Mouse (Mus musculus): ENCODE data around the gene Inafm1. TPM values are rescaled to one million over a fixed set of nuclear protein-coding genes. Genes with fewer than 3 reads are reported as not detected.
"Not testable (repeated sequence)": the region's sequence is repeated elsewhere in the genome, so short reads cannot be mapped to it uniquely, and the experiment has no call there.

The Inafm1 gene
- polyA plus RNA-seq, 1 experiment from 2014 or later = 32.0 TPM

DNA sequence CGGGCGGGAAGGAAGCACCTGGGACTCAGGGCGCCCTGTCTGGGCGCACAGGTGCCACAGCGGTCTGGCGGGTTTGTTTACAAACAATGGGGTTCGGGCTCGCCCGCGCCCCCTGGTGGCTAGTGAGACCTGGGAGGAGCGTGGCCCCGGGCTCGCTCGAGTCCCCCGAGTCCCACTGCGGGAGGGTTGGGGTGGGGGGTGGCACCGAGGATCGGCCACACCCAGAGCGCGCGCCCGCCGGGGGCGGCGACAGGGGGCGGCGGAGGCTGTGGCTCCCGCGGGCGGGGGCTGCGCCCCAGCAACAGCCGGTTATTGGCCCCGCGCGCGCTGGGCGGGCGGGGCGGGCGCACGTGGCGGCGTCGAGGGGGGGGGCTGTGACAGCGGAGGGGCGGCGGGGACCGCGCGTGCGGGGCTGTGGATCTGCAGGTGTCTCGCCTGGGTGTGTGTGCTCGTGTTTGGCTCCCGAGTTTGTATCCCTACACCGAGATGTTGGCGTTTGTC is 36.7 kb upstream of the Inafm1 start:
- H3K9ac ChIP-seq (ENCODE audit: low read depth, low read length) = peak overlapping the region; percentile 67
- no peaks in the 10 kb centered on the region for H3K27me3 ChIP-seq (ENCODE audit: insufficient read depth, low read length)
- TF ChIP-seq CTCF (IDR thresholded peaks at IDR 0.05; ENCODE audit: low read depth) = peak; percentile 71
- 2% methylated on average over 44 of the region's 56 CpGs for WGBS
- H3K4me1 ChIP-seq (replicated peaks; ENCODE audit: insufficient read depth, low read length) = peaks cover 30% of the 10 kb centered on the region
- H3K27ac ChIP-seq = peak overlapping the region; percentile 70
- H3K36me3 ChIP-seq (ENCODE audit: insufficient read depth, low read length) = no peaks in the 10 kb centered on the region
- ATAC-seq (replicated peaks; ENCODE audit: low FRiP score, low read depth) (0 out of 2 replicates have a peak, but pooled peaks have one; percentile 1), DNase-seq (ENCODE audit: low spot score) (peak; percentile 64)
- no peaks in the 10 kb centered on the region for H3K9me3 ChIP-seq (replicated peaks; ENCODE audit: low read length)
- peak overlapping the region; percentile 99 for H3K4me2 ChIP-seq (ENCODE audit: low read length)
- peak overlapping the region; percentile 80 for H3K4me3 ChIP-seq (replicated peaks; ENCODE audit: low read depth, low read length)

DNA sequence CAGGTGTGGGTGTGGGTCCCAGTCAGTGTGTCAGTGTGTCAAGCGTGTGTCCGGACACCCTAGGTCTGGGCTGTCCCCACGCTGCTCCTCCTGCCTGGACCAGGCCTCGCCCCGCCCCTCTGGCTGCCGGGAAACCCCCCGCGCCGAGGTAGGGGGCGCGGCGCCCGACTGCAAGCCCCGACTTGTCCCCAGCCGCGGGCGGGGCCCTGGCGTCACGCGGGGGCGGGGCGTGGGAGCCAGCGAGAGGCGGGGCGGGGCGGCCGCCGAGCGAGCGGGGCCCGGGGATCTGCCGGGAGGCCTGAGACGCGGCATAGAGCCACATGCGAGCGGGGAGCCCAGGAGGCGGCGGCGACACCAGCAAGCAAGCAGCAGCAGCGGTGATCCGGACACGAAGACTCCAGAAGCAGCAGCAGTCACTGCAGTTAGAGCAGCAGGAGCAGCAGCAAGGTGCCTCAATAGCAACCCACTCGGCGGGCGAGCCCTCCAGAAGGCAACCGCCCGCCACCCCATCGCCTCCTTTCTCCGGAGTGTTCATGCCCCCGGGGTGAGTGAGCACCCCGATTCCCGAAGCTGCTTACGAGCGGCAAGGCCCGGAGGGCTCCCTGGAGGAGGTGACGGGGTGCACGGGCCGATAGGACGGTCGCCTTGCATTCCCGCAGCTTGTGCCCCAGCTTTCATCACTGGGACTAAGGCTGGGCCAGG is 36.1 kb upstream of the Inafm1 start:
- peaks cover 27% of the 10 kb centered on the region for H3K4me1 ChIP-seq (replicated peaks; ENCODE audit: insufficient read depth, low read length)

DNA sequence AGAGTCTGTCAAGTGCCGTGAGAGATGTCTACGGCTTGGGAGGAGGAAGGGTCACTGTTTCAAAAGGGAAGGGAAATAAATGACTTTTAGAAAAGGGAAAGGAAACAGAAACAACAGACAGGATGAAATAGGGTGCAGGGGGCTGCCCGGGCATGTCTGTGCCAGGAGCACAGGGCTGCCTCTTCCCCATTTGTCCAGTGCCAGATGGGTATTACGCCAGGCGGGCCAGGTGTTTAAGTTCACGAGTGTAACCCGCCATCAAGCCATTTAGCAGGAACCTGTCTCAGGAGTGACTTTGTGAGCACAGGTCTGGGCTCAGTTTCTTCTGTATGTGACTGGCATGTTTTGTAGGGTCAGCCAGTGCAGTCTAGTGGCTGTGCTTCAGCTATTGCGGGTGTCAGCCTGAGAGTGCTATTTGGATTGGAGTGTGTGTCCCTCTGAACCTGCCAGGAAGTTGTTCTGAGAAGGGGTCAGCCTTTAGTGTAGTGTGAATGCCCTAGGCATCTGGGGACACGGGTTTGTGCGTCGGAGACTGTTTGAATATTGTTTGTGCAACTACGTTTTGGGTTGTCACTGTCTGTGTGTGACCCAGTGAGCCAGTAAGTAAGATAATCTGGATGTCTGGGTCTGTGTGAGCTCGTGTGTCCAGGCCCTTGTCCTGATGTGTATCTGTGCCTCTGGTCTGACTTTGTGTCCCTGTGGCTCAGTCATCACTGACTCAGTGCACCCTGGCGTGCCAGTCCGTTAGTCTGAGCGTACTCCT is 35.3 kb upstream of the Inafm1 start:
- Histone ChIP-seq H3K27ac (peak overlapping the region; percentile 70; the same call in 1 of the 2 replicates), H3K9me3 (replicated peaks; ENCODE audit: low read length) (no peaks in the 10 kb centered on the region), H3K4me2 (ENCODE audit: low read length) (peak overlapping the region; percentile 99), H3K9ac (ENCODE audit: low read depth, low read length) (peak overlapping the region; percentile 67; the same call in 1 of the 2 replicates), H3K4me3 (replicated peaks; ENCODE audit: low read depth, low read length) (peak overlapping the region; percentile 80; the same call in 1 of the 2 replicates), H3K4me1 (replicated peaks; ENCODE audit: insufficient read depth, low read length) (peaks cover 24% of the 10 kb centered on the region; the same call in 1 of the 2 replicates), H3K27me3 (ENCODE audit: insufficient read depth, low read length) (no peaks in the 10 kb centered on the region), H3K36me3 (ENCODE audit: insufficient read depth, low read length) (no peaks in the 10 kb centered on the region)
- WGBS = 26% methylated on average over 16 of the region's 16 CpGs
- DNase-seq (ENCODE audit: low spot score) (no peak), ATAC-seq (replicated peaks; ENCODE audit: low FRiP score, low read depth) (0 out of 2 replicates have a peak, but pooled peaks have one; percentile 0)
- TF ChIP-seq CTCF (IDR thresholded peaks at IDR 0.05; ENCODE audit: low read depth) = no peak

More for the DNA sequence above, 36.1 kb upstream of the Inafm1 start:
- H3K4me2 ChIP-seq (ENCODE audit: low read length) = peak overlapping the region; percentile 99
- under 1% methylated on average over 60 of the region's 61 CpGs for WGBS
- peak overlapping the region; percentile 80 for H3K4me3 ChIP-seq (replicated peaks; ENCODE audit: low read depth, low read length)
- H3K36me3 ChIP-seq (ENCODE audit: insufficient read depth, low read length) = no peaks in the 10 kb centered on the region
- H3K9me3 ChIP-seq (replicated peaks; ENCODE audit: low read length) = no peaks in the 10 kb centered on the region
- ATAC-seq (replicated peaks; ENCODE audit: low FRiP score, low read depth) = peak; percentile 11
- DNase-seq (ENCODE audit: low spot score) = peak; percentile 85
- TF ChIP-seq CTCF (IDR thresholded peaks at IDR 0.05; ENCODE audit: low read depth) = no peak; the same call in 1 of the 2 replicates
- H3K9ac ChIP-seq (ENCODE audit: low read depth, low read length) = peak overlapping the region; percentile 67
- no peaks in the 10 kb centered on the region for H3K27me3 ChIP-seq (ENCODE audit: insufficient read depth, low read length)
- H3K27ac ChIP-seq = peak overlapping the region; percentile 70

GRCm38 (mm10) chr7:16308093-16308492 is 34.7 kb upstream of the Inafm1 start, which contains the start of gene Bbc3:
Gene Bbc3, plus strand, starts transcription at chr7:16308393.
- Histone ChIP-seq H3K9ac (ENCODE audit: low read depth, low read length) (peak within 1 kb of the TSS; percentile 67), H3K27ac (peak within 1 kb of the TSS; percentile 70; the same call in 1 of the 2 replicates), H3K4me2 (ENCODE audit: low read length) (peak within 1 kb of the TSS; percentile 99), H3K4me3 (replicated peaks; ENCODE audit: low read depth, low read length) (peak within 1 kb of the TSS; percentile 80), H3K4me1 (replicated peaks; ENCODE audit: insufficient read depth, low read length) (peaks cover 18% of the 10 kb centered on the region; the same call in 1 of the 2 replicates)
- not testable (repeated sequence) for ATAC-seq (replicated peaks; ENCODE audit: low FRiP score, low read depth); H3K9me3 ChIP-seq (replicated peaks; ENCODE audit: low read length); H3K36me3 ChIP-seq (ENCODE audit: insufficient read depth, low read length); DNase-seq (ENCODE audit: low spot score); H3K27me3 ChIP-seq (ENCODE audit: insufficient read depth, low read length)
- WGBS = 50% methylated on average over 1 of the region's 1 CpGs

- ATAC-seq (replicated peaks; ENCODE audit: low FRiP score, low read depth); H3K9ac ChIP-seq (ENCODE audit: low read depth, low read length); H3K27me3 ChIP-seq (ENCODE audit: insufficient read depth, low read length); H3K4me2 ChIP-seq (ENCODE audit: low read length); DNase-seq (ENCODE audit: low spot score); H3K36me3 ChIP-seq (ENCODE audit: insufficient read depth, low read length); H3K4me3 ChIP-seq (replicated peaks; ENCODE audit: low read depth, low read length); H3K9me3 ChIP-seq (replicated peaks; ENCODE audit: low read length); H3K27ac ChIP-seq: not testable (repeated sequence)
- 59% methylated on average over 6 of the region's 6 CpGs for WGBS
- H3K4me1 ChIP-seq (replicated peaks; ENCODE audit: insufficient read depth, low read length) = peaks cover 13% of the 10 kb centered on the region; the same call in 1 of the 2 replicates
Measured at GRCm38 (mm10) chr7:16307141-16307540, 33.7 kb upstream of the Inafm1 start.

DNA sequence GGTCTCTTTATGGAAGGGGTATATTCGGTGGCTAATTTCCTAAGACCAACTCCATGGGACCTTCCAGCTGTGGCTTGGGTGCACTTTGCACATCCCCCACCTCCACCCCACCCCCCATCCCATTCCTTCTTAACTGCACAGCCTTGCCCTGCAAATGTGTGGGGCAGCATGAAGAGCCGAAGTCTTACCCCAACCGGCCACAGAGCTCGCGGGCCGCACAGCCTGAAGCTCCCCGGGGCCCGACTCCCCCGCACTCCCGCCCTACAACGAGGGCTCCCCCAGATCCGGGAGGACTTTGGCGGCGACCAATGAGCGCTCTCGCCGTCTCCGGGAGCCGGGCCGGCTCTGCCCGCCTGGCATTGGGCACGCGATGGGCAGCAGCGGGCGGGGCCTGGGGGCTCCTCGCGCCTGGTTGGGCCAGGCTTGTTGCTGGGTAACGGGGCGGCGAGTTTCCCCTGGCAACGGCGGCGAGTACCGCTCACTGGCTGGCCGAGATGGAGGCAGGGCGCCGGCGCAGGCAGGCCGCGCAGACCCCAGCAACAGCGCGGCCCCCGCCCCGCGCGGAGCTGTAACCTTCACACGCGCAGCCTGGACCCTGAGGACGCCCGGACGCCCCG is 26.1 kb upstream of the Inafm1 start:
- WGBS = under 1% methylated on average over 51 of the region's 52 CpGs
- Histone ChIP-seq H3K36me3 (ENCODE audit: insufficient read depth, low read length) (no peaks in the 10 kb centered on the region), H3K9me3 (replicated peaks; ENCODE audit: low read length) (no peaks in the 10 kb centered on the region), H3K4me2 (ENCODE audit: low read length) (peak overlapping the region; percentile 61), H3K27ac (no peak overlapping the region), H3K4me3 (replicated peaks; ENCODE audit: low read depth, low read length) (peak overlapping the region; percentile 28), H3K27me3 (ENCODE audit: insufficient read depth, low read length) (no peaks in the 10 kb centered on the region), H3K4me1 (replicated peaks; ENCODE audit: insufficient read depth, low read length) (no peaks in the 10 kb centered on the region; the same call in 1 of the 2 replicates), H3K9ac (ENCODE audit: low read depth, low read length) (peak overlapping the region; percentile 46)
- peak; percentile 72 for ATAC-seq (replicated peaks; ENCODE audit: low FRiP score, low read depth)
- 0 out of 2 replicates have a peak, but pooled peaks have one; percentile 1 for TF ChIP-seq CTCF (IDR thresholded peaks at IDR 0.05; ENCODE audit: low read depth)
- DNase-seq (ENCODE audit: low spot score) = peak; percentile 87

Measured in kidney, postnatal 0 days (tissue).